Mouse (Mus musculus) hindbrain, embryonic 15.5 days (tissue): ENCODE measurements around the gene 1700030K09Rik. TPM values are rescaled to one million over a fixed set of nuclear protein-coding genes. Genes with fewer than 3 reads are reported as not detected.

Experiments
- ATAC-seq: fragments of 200-750 bp; cut with Nextera tagmentation; 2 replicates; pipeline ENCODE4 v1.8.0; 2017; ENCODE audit warnings: low read depth, moderate number of reproducible peaks, moderate TSS enrichment; ENCODE audit not compliant: low FRiP score
- H3K27ac ChIP-seq: fragments of 300-500 bp; sonication (generic); replicated peaks from 2 replicates; pipeline ENCODE4 v1.5.1; 2015; ENCODE audit warnings: mild to moderate bottlenecking, inconsistent platforms
- H3K27me3 ChIP-seq: fragments of 300-500 bp; sonication (generic); 2 replicates; pipeline ENCODE4 v1.6.1; 2015; ENCODE audit warnings: control low read depth, inconsistent platforms
- H3K36me3 ChIP-seq: fragments of 300-500 bp; sonication (generic); 2 replicates; pipeline ENCODE4 v1.6.1; 2015; ENCODE audit warnings: control low read depth, inconsistent platforms
- H3K4me1 ChIP-seq: fragments of 300-500 bp; sonication (generic); replicated peaks from 2 replicates; pipeline ENCODE4 v1.6.1; 2015; ENCODE audit warnings: control low read depth, inconsistent platforms
- H3K4me2 ChIP-seq: fragments of 300-500 bp; sonication (generic); 2 replicates; pipeline ENCODE4 v1.6.1; 2015; ENCODE audit warnings: moderate library complexity, mild to moderate bottlenecking, inconsistent platforms
- H3K4me3 ChIP-seq: fragments of 300-500 bp; sonication (generic); 2 replicates; pipeline ENCODE4 v1.5.1; 2015; ENCODE audit warnings: mild to moderate bottlenecking, inconsistent platforms
- H3K9ac ChIP-seq: fragments of 300-500 bp; sonication (generic); 2 replicates; pipeline ENCODE4 v1.6.1; 2015; ENCODE audit warnings: inconsistent platforms
- H3K9me3 ChIP-seq: fragments of 300-500 bp; sonication (generic); 2 replicates; pipeline ENCODE4 v1.6.1; 2016; ENCODE audit warnings: control low read depth, inconsistent platforms
- WGBS: fragments of 180-500 bp; shearing (Covaris S2); methylation state at CpG from one replicate; pipeline ENCODE4 v1.1.7; 2015; 5-methylcytosine and 5-hydroxymethylcytosine counted together
- polyA plus RNA-seq: library from polyadenylated mRNA; unstranded; fragments of >200 nt; fragmentation: Nextera tagmentation; extraction: Ambion mirVana; gene quantifications from 2 replicates; pipeline ENCODE4 v1.2.1, GENCODE M21; 2015

Gene 1700030K09Rik
- 16.5 and 17.0 TPM in 2 replicates for polyA plus RNA-seq

GRCm38 (mm10) chr8:72443338-72443993 lies at the start of gene 1700030K09Rik, which contains the start of gene Calr3:
Gene 1700030K09Rik (plus strand): TSS chr8:72443880.
Gene Calr3 (minus strand): TSS chr8:72443870.
- no peaks in the 10 kb centered on the region for H3K36me3 ChIP-seq
- H3K27ac ChIP-seq = peak within 1 kb of the TSS; percentile 70
- no peaks in the 10 kb centered on the region for H3K27me3 ChIP-seq
- peak within 1 kb of the TSS; percentile 43 for H3K4me3 ChIP-seq
- peak; percentile 99 for ATAC-seq
- H3K9me3 ChIP-seq = no peaks in the 10 kb centered on the region
- peaks cover 37% of the 10 kb centered on the region for H3K4me1 ChIP-seq
- 5% methylated on average over 34 of the region's 34 CpGs for WGBS
- peak within 1 kb of the TSS; percentile 54 for H3K9ac ChIP-seq
- peak within 1 kb of the TSS; percentile 74 for H3K4me2 ChIP-seq

- no peak for ATAC-seq
- no peak overlapping the region for H3K27ac ChIP-seq
- no peaks in the 10 kb centered on the region for H3K9me3 ChIP-seq
- H3K9ac ChIP-seq = no peak overlapping the region
- H3K4me3 ChIP-seq = no peak overlapping the region
- peaks cover 5% of the 10 kb centered on the region; the same call in 1 of the 2 replicates for H3K4me1 ChIP-seq
- H3K27me3 ChIP-seq = no peaks in the 10 kb centered on the region
- H3K4me2 ChIP-seq = no peak overlapping the region
- peaks cover 10% of the 10 kb centered on the region; the same call in 1 of the 2 replicates for H3K36me3 ChIP-seq
- WGBS = 85% methylated on average over 1 of the region's 1 CpGs
These were observed 42.3 kb upstream of the 1700030K09Rik start for GRCm38 (mm10) chr8:72401381-72401780.

GRCm38 (mm10) chr8:72402981-72403380 lies 40.7 kb upstream of the 1700030K09Rik start:
- ATAC-seq = no peak
- no peaks in the 10 kb centered on the region for H3K9me3 ChIP-seq
- peaks cover 5% of the 10 kb centered on the region; the same call in 1 of the 2 replicates for H3K4me1 ChIP-seq
- H3K27ac ChIP-seq = no peak overlapping the region
- no peak overlapping the region for H3K4me2 ChIP-seq
- no peak overlapping the region for H3K4me3 ChIP-seq
- no peaks in the 10 kb centered on the region; the same call in 1 of the 2 replicates for H3K36me3 ChIP-seq
- no peaks in the 10 kb centered on the region for H3K27me3 ChIP-seq
- WGBS = 91% methylated on average over 3 of the region's 3 CpGs
- no peak overlapping the region for H3K9ac ChIP-seq

- Histone ChIP-seq H3K36me3 (no peaks in the 10 kb centered on the region), H3K9me3 (no peaks in the 10 kb centered on the region), H3K4me2 (no peak overlapping the region), H3K4me1 (peaks cover 4% of the 10 kb centered on the region; the same call in 1 of the 2 replicates), H3K27me3 (no peaks in the 10 kb centered on the region), H3K27ac (no peak overlapping the region), H3K4me3 (no peak overlapping the region), H3K9ac (no peak overlapping the region)
- 92% methylated on average over 1 of the region's 1 CpGs for WGBS
- no peak for ATAC-seq
These were observed 35.8 kb upstream of the 1700030K09Rik start for GRCm38 (mm10) chr8:72407878-72408277.

GRCm38 (mm10) chr8:72409443-72409842 lies 34.2 kb upstream of the 1700030K09Rik start:
- no peak overlapping the region for H3K4me2 ChIP-seq
- no peak overlapping the region for H3K9ac ChIP-seq
- no peaks in the 10 kb centered on the region for H3K36me3 ChIP-seq
- H3K27ac ChIP-seq = no peak overlapping the region
- H3K27me3 ChIP-seq = no peaks in the 10 kb centered on the region
- 37% methylated on average over 3 of the region's 3 CpGs for WGBS
- 0 out of 2 replicates have a peak, but pooled peaks have one; percentile 6 for ATAC-seq
- H3K4me3 ChIP-seq = no peak overlapping the region
- H3K4me1 ChIP-seq = peaks cover 4% of the 10 kb centered on the region; the same call in 1 of the 2 replicates
- no peaks in the 10 kb centered on the region for H3K9me3 ChIP-seq

GRCm38 (mm10) chr8:72413839-72414238 lies 29.8 kb upstream of the 1700030K09Rik start:
- no peak for ATAC-seq
- Histone ChIP-seq H3K9me3 (no peaks in the 10 kb centered on the region), H3K4me2 (no peak overlapping the region), H3K9ac (no peak overlapping the region), H3K27ac (no peak overlapping the region), H3K36me3 (no peaks in the 10 kb centered on the region), H3K4me3 (no peak overlapping the region), H3K4me1 (peaks cover 46% of the 10 kb centered on the region), H3K27me3 (no peaks in the 10 kb centered on the region)
- WGBS = 93% methylated on average over 7 of the region's 7 CpGs

GRCm38 (mm10) chr8:72415252-72415651 lies 28.4 kb upstream of the 1700030K09Rik start:
- whole genome bisulfite sequencing = 78% methylated on average over 2 of the region's 2 CpGs
- no peaks in the 10 kb centered on the region for H3K27me3 ChIP-seq
- ATAC-seq = no peak
- no peaks in the 10 kb centered on the region for H3K9me3 ChIP-seq
- H3K9ac ChIP-seq = no peak overlapping the region
- H3K27ac ChIP-seq = no peak overlapping the region
- peaks cover 57% of the 10 kb centered on the region for H3K4me1 ChIP-seq
- H3K4me3 ChIP-seq = no peak overlapping the region
- no peak overlapping the region for H3K4me2 ChIP-seq
- H3K36me3 ChIP-seq = no peaks in the 10 kb centered on the region

GRCm38 (mm10) chr8:72418073-72418472 lies 25.6 kb upstream of the 1700030K09Rik start:
- Histone ChIP-seq H3K9me3 (no peaks in the 10 kb centered on the region), H3K4me1 (peaks cover 64% of the 10 kb centered on the region), H3K9ac (no peak overlapping the region), H3K27ac (no peak overlapping the region), H3K27me3 (no peaks in the 10 kb centered on the region), H3K4me3 (no peak overlapping the region), H3K36me3 (no peaks in the 10 kb centered on the region), H3K4me2 (no peak overlapping the region)
- 94% methylated on average over 4 of the region's 4 CpGs for WGBS
- no peak for ATAC-seq

- Histone ChIP-seq H3K36me3 (no peaks in the 10 kb centered on the region), H3K27ac (peak overlapping the region; percentile 87), H3K9ac (peak overlapping the region; percentile 86), H3K27me3 (no peaks in the 10 kb centered on the region), H3K9me3 (no peaks in the 10 kb centered on the region), H3K4me2 (peak overlapping the region; percentile 84), H3K4me3 (peak overlapping the region; percentile 85), H3K4me1 (peaks cover 52% of the 10 kb centered on the region)
- peak; percentile 76 for ATAC-seq
- WGBS = under 1% methylated on average over 54 of the region's 73 CpGs
These were observed 22.9 kb upstream of the 1700030K09Rik start for GRCm38 (mm10) chr8:72420571-72421361.

- no peaks in the 10 kb centered on the region for H3K36me3 ChIP-seq
- H3K4me1 ChIP-seq = peaks cover 44% of the 10 kb centered on the region
- H3K9ac ChIP-seq = peak within 1 kb of the TSS; percentile 86
- no peaks in the 10 kb centered on the region for H3K9me3 ChIP-seq
- no peaks in the 10 kb centered on the region for H3K27me3 ChIP-seq
- H3K27ac ChIP-seq = peak within 1 kb of the TSS; percentile 87
- ATAC-seq = peak; percentile 98
- WGBS = 1% methylated on average over 48 of the region's 48 CpGs
- H3K4me3 ChIP-seq = peak within 1 kb of the TSS; percentile 85
- H3K4me2 ChIP-seq = peak within 1 kb of the TSS; percentile 84
These were observed 22.0 kb upstream of the 1700030K09Rik start, which contains the start of gene Eps15l1 for GRCm38 (mm10) chr8:72421362-72422335. Gene Eps15l1 (minus strand): TSS chr8:72421460.

- Histone ChIP-seq H3K4me1 (peaks cover 31% of the 10 kb centered on the region), H3K27me3 (no peaks in the 10 kb centered on the region), H3K4me3 (no peak overlapping the region), H3K9me3 (no peaks in the 10 kb centered on the region), H3K36me3 (no peaks in the 10 kb centered on the region), H3K9ac (no peak overlapping the region), H3K4me2 (no peak overlapping the region), H3K27ac (no peak overlapping the region)
- WGBS = 65% methylated on average over 1 of the region's 1 CpGs
- ATAC-seq = no peak
These were observed 20.8 kb upstream of the 1700030K09Rik start for GRCm38 (mm10) chr8:72422926-72423325.
